In genomic region chr3:150999652-151000051, GRCm38 (mm10) we compare ENCODE assay signal across 16 mouse cellular contexts.
"Had no signal": no experiment of that assay in that cellular context is flagged by ENCODE, and none has a peak within 500 bp of the region (broad histone marks: within the 10 kb centered on the region; RNA-seq: fewer than 3 reads in every experiment).

No protein-coding gene starts in this region.

- H3K4me3 ChIP-seq: kidney, embryonic 15.5 days; limb, embryonic 12.5 days; limb, embryonic 15.5 days; midbrain, embryonic 12.5 days; midbrain, embryonic 15.5 days; neural tube, embryonic 12.5 days; neural tube, embryonic 15.5 days had no signal

- H3K36me3 ChIP-seq: kidney, embryonic 15.5 days; limb, embryonic 12.5 days; limb, embryonic 15.5 days; midbrain, embryonic 12.5 days; midbrain, embryonic 15.5 days; neural tube, embryonic 12.5 days; neural tube, embryonic 15.5 days had no signal

- H3K27ac ChIP-seq: kidney, embryonic 15.5 days; limb, embryonic 12.5 days; limb, embryonic 15.5 days; liver, embryonic 14.5 days; macrophage; midbrain, embryonic 12.5 days; midbrain, embryonic 15.5 days; neural tube, embryonic 12.5 days; neural tube, embryonic 15.5 days had no signal

- DNase-seq: left cerebral cortex, postnatal 4 days; liver, postnatal 0 days; thymus, adult 18-20 months; thymus, postnatal 36 days had no signal

- H3K27me3 ChIP-seq: kidney, embryonic 15.5 days; limb, embryonic 12.5 days; limb, embryonic 15.5 days; midbrain, embryonic 12.5 days; midbrain, embryonic 15.5 days; neural tube, embryonic 12.5 days; neural tube, embryonic 15.5 days had no signal

- H3K4me2 ChIP-seq: kidney, embryonic 15.5 days; limb, embryonic 12.5 days; limb, embryonic 15.5 days; liver, embryonic 11.5 days; lung, embryonic 14.5 days; midbrain, embryonic 12.5 days; midbrain, embryonic 15.5 days; neural tube, embryonic 12.5 days; neural tube, embryonic 15.5 days had no signal

- H3K9me3 ChIP-seq: kidney, embryonic 15.5 days; limb, embryonic 12.5 days; limb, embryonic 15.5 days; midbrain, embryonic 12.5 days; midbrain, embryonic 15.5 days; neural tube, embryonic 12.5 days; neural tube, embryonic 15.5 days had no signal

- H3K4me1 ChIP-seq: kidney, embryonic 15.5 days; limb, embryonic 12.5 days; limb, embryonic 15.5 days; midbrain, embryonic 12.5 days; midbrain, embryonic 15.5 days; neural tube, embryonic 12.5 days; neural tube, embryonic 15.5 days had no signal

- H3K9ac ChIP-seq: kidney, embryonic 15.5 days; limb, embryonic 12.5 days; limb, embryonic 15.5 days; liver, embryonic 14.5 days; liver, postnatal 0 days; lung, embryonic 14.5 days; midbrain, embryonic 12.5 days; midbrain, embryonic 15.5 days; neural tube, embryonic 12.5 days; neural tube, embryonic 15.5 days had no signal

- ATAC-seq: liver, postnatal 0 days; lung, postnatal 0 days; midbrain, embryonic 15.5 days had no signal
